Mouse (Mus musculus) liver, postnatal 0 days (tissue): Measurements from ENCODE around the gene Mtmr3.

Experiments used
- CTCF ChIP-seq: sonication (generic); IDR thresholded peaks from 2 replicates; pipeline ENCODE4 v1.5.1; 2016; ENCODE audit warnings: antibody characterized with exemption, low read depth
- EP300 ChIP-seq: IDR thresholded peaks from 2 replicates; pipeline ENCODE4 v1.6.1; 2016; ENCODE audit warnings: antibody characterized with exemption, low read depth, mild to moderate bottlenecking

DNA sequence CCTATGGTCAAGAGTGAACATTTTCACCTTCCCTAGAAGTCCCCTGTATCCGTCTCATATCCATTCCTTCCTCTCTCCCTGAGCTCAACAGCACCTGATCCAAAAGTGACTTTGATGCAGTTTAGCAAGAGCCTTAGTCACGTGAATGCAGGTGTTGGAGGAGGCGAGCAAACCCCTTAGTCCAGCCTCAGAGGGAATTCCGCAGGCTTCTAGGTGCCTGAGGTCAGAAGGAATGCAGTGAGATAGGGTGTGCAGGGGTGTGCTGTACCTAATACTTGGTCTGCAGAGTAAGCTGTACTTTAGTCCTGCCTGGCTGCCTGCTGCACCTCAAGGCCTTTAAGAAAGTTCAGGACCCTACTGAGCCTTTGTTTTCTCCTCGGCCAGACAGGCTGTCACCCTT is 49.1 kb upstream of the Mtmr3 start:
- TF ChIP-seq CTCF (no peak), EP300 (no peak)
